Mouse (Mus musculus) colon, adult 2 months (tissue): ENCODE data around the gene Gfap. TPM values are rescaled to one million over a fixed set of nuclear protein-coding genes. Genes with fewer than 3 reads are reported as not detected.

Source experiments
- polyA plus RNA-seq: library from polyadenylated mRNA; depleted of rRNA; stranded (reverse); fragments of >200 nt; gene quantifications from 2 replicates; pipeline ENCODE4 v1.2.3, GENCODE M21; 2012; rRNA removed

Gene Gfap
- 3.4 and 3.5 TPM in 2 replicates for polyA plus RNA-seq

DNA sequence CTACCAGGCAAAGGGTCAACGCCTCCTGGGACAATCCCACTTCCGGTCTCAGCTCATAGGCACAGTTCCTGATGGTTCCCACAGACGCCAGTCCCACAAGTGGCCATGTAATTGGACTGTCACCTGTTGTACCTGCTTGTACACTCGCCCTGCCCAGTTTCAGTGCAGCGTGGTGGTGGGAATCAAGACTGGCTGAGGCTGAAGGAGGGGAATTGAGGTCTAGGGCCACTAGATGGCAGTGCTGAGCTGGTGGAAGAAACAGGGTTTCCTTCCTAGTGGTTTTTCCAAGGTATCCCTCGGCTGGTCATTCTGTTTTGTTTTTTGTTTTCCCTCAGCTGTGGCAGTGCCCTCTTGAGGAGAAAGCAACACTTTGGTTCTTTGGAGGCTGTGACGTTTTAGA, at the start of gene Gfap:
TSS of gene Gfap (minus strand) at position 150 of the 400 bp plus-strand sequence.

DNA sequence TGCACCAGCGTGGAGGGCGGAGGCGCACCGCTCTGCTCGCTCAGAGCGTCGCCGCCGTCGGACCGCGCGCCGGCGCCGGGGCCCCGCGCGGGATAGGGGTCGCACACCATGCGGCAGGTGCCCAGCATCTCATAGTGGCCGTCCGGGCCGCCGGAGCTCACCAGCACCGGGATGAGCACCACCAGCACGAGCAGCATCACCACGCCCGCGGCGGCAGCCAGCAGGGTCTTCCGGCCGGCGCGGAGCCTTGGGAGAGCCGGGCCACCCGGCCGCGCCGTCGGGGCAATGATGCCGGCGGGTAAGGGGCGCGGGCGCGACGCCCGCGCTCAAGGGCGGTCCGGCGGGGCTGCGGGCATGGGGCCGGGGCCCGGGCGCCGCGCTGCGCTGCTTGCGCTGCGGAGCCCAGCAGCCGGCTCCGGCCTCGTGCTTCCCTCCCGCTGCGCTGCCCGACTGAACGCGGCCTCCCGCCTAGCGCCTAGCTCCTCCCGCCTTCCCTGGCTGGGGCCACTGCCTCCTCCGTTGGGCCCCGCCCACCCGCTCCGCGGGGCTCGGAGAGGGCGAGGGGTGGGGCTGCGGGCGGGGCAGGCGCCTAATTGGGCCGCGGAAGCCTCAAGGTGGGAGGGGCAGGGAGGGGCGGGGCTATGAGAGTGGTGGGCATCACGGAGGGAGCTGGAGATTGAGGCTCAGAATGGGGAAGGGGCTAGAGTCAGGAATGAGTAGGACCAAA, 45.7 kb upstream of the Gfap start, which contains the start of gene C1ql1:
TSS of gene C1ql1 (minus strand) at position 424 of the 727 bp plus-strand sequence.

DNA sequence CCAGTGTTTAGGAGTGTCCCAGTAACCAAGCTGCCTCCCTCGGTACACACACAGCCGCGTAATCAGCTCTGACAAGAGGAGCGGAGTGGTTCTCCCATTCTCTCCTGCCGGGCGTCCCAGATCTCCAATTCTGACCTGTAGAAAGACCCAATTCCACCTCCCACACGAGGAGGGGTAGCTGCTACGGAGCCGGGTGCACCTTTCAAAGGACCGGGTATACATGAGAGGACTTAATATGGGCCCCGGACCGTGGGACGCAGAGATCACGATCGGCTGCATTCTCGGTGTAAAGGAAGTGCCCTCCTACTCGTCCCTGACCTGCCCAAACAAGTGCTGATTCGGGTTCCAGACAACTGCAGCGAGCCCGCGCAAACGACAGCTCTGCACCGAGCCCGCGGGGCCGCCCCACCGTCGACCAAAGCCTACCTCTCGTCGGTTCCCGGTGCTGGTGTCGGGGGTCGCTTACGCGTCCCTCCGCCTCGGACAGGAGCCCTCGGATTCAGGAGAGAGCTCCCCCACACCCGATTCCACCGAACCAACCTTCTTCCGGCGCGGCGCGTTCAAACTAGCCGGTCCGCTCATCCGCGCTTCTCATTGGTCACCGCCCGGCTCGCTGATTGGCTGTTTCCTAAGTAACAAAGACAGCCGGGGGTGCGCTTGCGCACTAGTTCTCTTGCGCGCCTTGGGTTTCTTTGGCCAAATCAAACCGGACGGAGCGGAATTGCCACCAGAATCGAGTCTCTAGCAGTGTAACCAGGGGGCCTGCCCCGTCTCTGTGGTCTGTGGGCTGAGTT, 24.0 kb upstream of the Gfap start, which contains the start of gene Kif18b:
TSS of gene Kif18b (minus strand) at position 568 of the 794 bp plus-strand sequence.

DNA sequence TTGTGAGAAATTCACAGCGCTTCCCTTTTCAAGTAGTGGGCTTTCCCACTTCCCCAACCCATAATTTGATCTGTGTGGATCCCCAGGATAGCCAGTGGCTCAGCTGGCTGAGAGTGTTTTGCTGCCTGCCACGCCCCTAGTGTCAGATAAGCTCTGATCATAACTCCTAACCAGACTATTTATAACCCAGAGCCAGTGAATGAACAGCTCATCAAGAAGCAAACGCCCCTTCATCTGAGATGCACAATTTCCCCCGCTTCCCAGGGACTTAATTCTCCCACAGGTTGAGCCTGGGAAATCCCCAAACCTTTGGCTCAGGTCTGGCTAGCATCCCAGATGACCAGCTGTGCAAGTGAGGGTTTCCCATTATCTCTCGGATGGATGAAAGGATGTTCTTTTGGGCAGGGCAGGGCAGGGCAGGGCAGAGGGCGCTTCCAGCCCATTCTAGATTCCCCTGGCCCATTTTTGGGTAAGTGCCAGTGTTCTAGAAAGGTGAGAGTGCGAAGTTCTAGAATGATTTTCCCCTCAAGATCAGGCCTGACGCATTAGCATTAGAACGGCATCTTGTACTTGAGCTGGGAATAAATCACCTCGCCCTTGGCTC, 16.0 kb downstream of the Gfap start, which contains the start of gene Fam187a:
TSS of gene Fam187a (plus strand) at position 554 of the 604 bp plus-strand sequence.

DNA sequence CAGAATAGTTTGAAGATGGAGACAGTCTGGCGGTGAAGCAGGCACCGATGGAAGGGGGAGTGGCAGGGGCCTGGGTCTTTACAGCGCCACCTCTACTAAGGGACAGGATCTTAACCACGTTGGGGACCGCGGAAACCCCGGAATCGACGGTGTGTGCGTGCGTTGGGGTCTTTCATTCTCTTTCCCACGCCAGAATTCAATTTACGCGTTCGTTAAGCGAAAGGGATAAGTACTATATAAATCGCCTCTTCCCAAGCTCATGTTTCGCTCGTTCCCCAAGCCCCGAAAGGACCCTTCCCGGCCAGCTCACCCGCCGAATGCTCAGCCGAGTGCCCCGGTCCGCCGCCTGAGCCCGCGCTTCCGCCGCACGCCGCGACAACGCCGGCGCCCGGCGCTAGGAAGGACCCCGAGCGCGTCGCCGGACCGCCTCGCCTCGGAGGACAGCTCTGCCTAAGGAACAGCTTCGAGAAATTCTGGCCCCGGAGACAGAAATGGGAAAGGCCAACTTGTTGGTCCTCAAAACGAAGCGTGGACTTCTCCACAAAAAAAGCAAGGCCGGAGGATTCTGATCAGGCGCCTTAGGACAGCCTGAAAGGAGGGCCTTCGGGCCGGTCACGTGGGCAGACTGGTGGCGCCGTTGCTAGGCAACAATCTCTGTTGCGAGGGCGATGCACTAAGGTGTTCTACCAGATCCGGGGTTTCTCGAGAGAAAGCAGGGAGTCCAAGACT, 20.0 kb downstream of the Gfap start, which contains the start of the genes Eftud2 and Ccdc103:
TSS of gene Eftud2 (minus strand) at position 401 of the 729 bp plus-strand sequence.
TSS of gene Ccdc103 (plus strand) at position 620 of the 729 bp plus-strand sequence.

Other genes starting within 250 kb of the Gfap start
- gene Meioc, start 237.2 kb downstream of the Gfap start, polyA plus RNA-seq, result not detected in 2 replicates
- 3.5 and 4.8 TPM in 2 replicates for gene Ccdc43, start 203.1 kb downstream of the Gfap start, polyA plus RNA-seq
- gene Adam11, start 139.5 kb downstream of the Gfap start, polyA plus RNA-seq, result 9.1 and 11.5 TPM in 2 replicates
- gene Gjc1, start 81.2 kb downstream of the Gfap start, polyA plus RNA-seq, result 3.6 and 3.7 TPM in 2 replicates
- 0.62 and 1.9 TPM in 2 replicates for gene Higd1b, start 65.1 kb downstream of the Gfap start, polyA plus RNA-seq
- gene Eftud2, start 19.9 kb downstream of the Gfap start, polyA plus RNA-seq, result 77.1 and 94.1 TPM in 2 replicates
- gene Ccdc103, start 19.7 kb downstream of the Gfap start, polyA plus RNA-seq, result 0.13 and 0.31 TPM in 2 replicates
- not detected in 2 replicates for gene Fam187a, start 15.7 kb downstream of the Gfap start, polyA plus RNA-seq
- 5.7 and 6.6 TPM in 2 replicates for gene Kif18b, start 24.2 kb upstream of the Gfap start, polyA plus RNA-seq
- 3.9 and 4.3 TPM in 2 replicates for gene C1ql1, start 45.8 kb upstream of the Gfap start, polyA plus RNA-seq
- gene Nmt1, start 127.3 kb upstream of the Gfap start, polyA plus RNA-seq, result 31.0 and 31.9 TPM in 2 replicates
- gene Dcakd, start 127.4 kb upstream of the Gfap start, polyA plus RNA-seq, result 53.7 and 68.5 TPM in 2 replicates
- 9.0 and 24.8 TPM in 2 replicates for gene Plcd3, start 200.7 kb upstream of the Gfap start, polyA plus RNA-seq
- gene Acbd4, start 200.8 kb upstream of the Gfap start, polyA plus RNA-seq, result 22.8 and 28.9 TPM in 2 replicates
- 16.2 and 16.4 TPM in 2 replicates for gene Hexim1, start 215.3 kb upstream of the Gfap start, polyA plus RNA-seq
- gene Hexim2, start 231.5 kb upstream of the Gfap start, polyA plus RNA-seq, result 3.1 and 4.3 TPM in 2 replicates